Mouse (Mus musculus) neural tube, embryonic 15.5 days (tissue): ENCODE measurements around the gene Bcas1. TPM values are rescaled to one million over a fixed set of nuclear protein-coding genes. Genes with fewer than 3 reads are reported as not detected.
A peak's percentile ranks its signal among the peaks of the same experiment; 100 is the strongest.

Experiments used
- ATAC-seq: fragments of 200-750 bp; cut with Nextera tagmentation; 2 replicates; pipeline ENCODE4 v1.8.0; 2017; ENCODE audit warnings: mild to moderate bottlenecking, moderate TSS enrichment, moderate library complexity; ENCODE audit not compliant: low FRiP score
- H3K27ac ChIP-seq: fragments of 300-500 bp; sonication (generic); replicated peaks from 2 replicates; pipeline ENCODE4 v1.5.1; 2015; ENCODE audit warnings: mild to moderate bottlenecking, inconsistent platforms
- H3K27me3 ChIP-seq: fragments of 300-500 bp; sonication (generic); replicated peaks from 2 replicates; pipeline ENCODE4 v1.6.1; 2015; ENCODE audit warnings: inconsistent platforms
- H3K36me3 ChIP-seq: fragments of 300-500 bp; sonication (generic); 2 replicates; pipeline ENCODE4 v1.6.1; 2015; ENCODE audit warnings: inconsistent platforms
- H3K4me1 ChIP-seq: fragments of 300-500 bp; sonication (generic); 2 replicates; pipeline ENCODE4 v1.6.1; 2015; ENCODE audit warnings: inconsistent platforms
- H3K4me2 ChIP-seq: fragments of 300-500 bp; sonication (generic); 2 replicates; pipeline ENCODE4 v1.6.1; 2015; ENCODE audit warnings: inconsistent platforms, mild to moderate bottlenecking, moderate library complexity
- H3K4me3 ChIP-seq: fragments of 300-500 bp; sonication (generic); replicated peaks from 2 replicates; pipeline ENCODE4 v1.5.1; 2015; ENCODE audit warnings: mild to moderate bottlenecking, inconsistent platforms
- H3K9ac ChIP-seq: fragments of 300-500 bp; sonication (generic); replicated peaks from 2 replicates; pipeline ENCODE4 v1.6.1; 2015; ENCODE audit warnings: mild to moderate bottlenecking, inconsistent platforms
- H3K9me3 ChIP-seq: fragments of 300-500 bp; sonication (generic); replicated peaks from 2 replicates; pipeline ENCODE4 v1.6.1; 2016; ENCODE audit warnings: inconsistent platforms
- WGBS: fragments of 180-500 bp; shearing (Covaris S2); methylation state at CpG from one replicate; pipeline ENCODE4 v1.1.7; 2015; ENCODE audit warnings: mixed read lengths; 5-methylcytosine and 5-hydroxymethylcytosine counted together
- polyA plus RNA-seq: library from polyadenylated mRNA; unstranded; fragments of >200 nt; fragmentation: Nextera tagmentation; extraction: Ambion mirVana; gene quantifications from 2 replicates; pipeline ENCODE4 v1.2.1, GENCODE M21; 2015

The Bcas1 gene
- polyA plus RNA-seq, 1 experiment from 2014 or later, result 10.6 TPM

- Histone ChIP-seq H3K27me3 (no peaks in the 10 kb centered on the region), H3K4me2 (no peak overlapping the region), H3K27ac (no peak overlapping the region), H3K4me3 (no peak overlapping the region), H3K36me3 (no peaks in the 10 kb centered on the region), H3K9me3 (no peaks in the 10 kb centered on the region), H3K9ac (no peak overlapping the region), H3K4me1 (no peaks in the 10 kb centered on the region)
- no peak for ATAC-seq
- 100% methylated on average over 1 of the region's 1 CpGs for WGBS
Measured at GRCm38 (mm10) chr2:170385556-170385955, 42.1 kb downstream of the Bcas1 start.

GRCm38 (mm10) chr2:170384770-170385169 is 42.9 kb downstream of the Bcas1 start:
- no peak for ATAC-seq
- no peak overlapping the region for H3K4me3 ChIP-seq
- H3K36me3 ChIP-seq, result no peaks in the 10 kb centered on the region
- no peak overlapping the region for H3K27ac ChIP-seq
- WGBS, result 95% methylated on average over 1 of the region's 1 CpGs
- no peaks in the 10 kb centered on the region for H3K27me3 ChIP-seq
- H3K9ac ChIP-seq, result no peak overlapping the region
- H3K9me3 ChIP-seq, result no peaks in the 10 kb centered on the region
- H3K4me1 ChIP-seq, result no peaks in the 10 kb centered on the region
- no peak overlapping the region for H3K4me2 ChIP-seq

- H3K4me2 ChIP-seq, result no peak overlapping the region
- H3K9ac ChIP-seq, result no peak overlapping the region
- H3K4me1 ChIP-seq, result no peaks in the 10 kb centered on the region
- H3K9me3 ChIP-seq, result no peaks in the 10 kb centered on the region
- no peak overlapping the region for H3K4me3 ChIP-seq
- ATAC-seq, result no peak
- no peaks in the 10 kb centered on the region for H3K27me3 ChIP-seq
- H3K27ac ChIP-seq, result no peak overlapping the region
- no peaks in the 10 kb centered on the region for H3K36me3 ChIP-seq
- 92% methylated on average over 10 of the region's 10 CpGs for WGBS
Measured at GRCm38 (mm10) chr2:170373391-170373790, 54.3 kb downstream of the Bcas1 start.

- Histone ChIP-seq H3K9ac (no peak overlapping the region), H3K27ac (no peak overlapping the region), H3K27me3 (no peaks in the 10 kb centered on the region), H3K36me3 (no peaks in the 10 kb centered on the region), H3K4me3 (no peak overlapping the region), H3K4me1 (no peaks in the 10 kb centered on the region), H3K4me2 (no peak overlapping the region), H3K9me3 (no peaks in the 10 kb centered on the region)
- WGBS, result 95% methylated on average over 2 of the region's 2 CpGs
- no peak for ATAC-seq
Measured at GRCm38 (mm10) chr2:170365676-170366075, 62.0 kb downstream of the Bcas1 start.

GRCm38 (mm10) chr2:170365271-170365670 is 62.4 kb downstream of the Bcas1 start:
- H3K4me2 ChIP-seq, result no peak overlapping the region
- no peak overlapping the region for H3K27ac ChIP-seq
- H3K27me3 ChIP-seq, result no peaks in the 10 kb centered on the region
- H3K36me3 ChIP-seq, result no peaks in the 10 kb centered on the region
- H3K9me3 ChIP-seq, result no peaks in the 10 kb centered on the region
- H3K4me3 ChIP-seq, result no peak overlapping the region
- WGBS, result 84% methylated on average over 3 of the region's 3 CpGs
- no peak for ATAC-seq
- no peak overlapping the region for H3K9ac ChIP-seq
- no peaks in the 10 kb centered on the region for H3K4me1 ChIP-seq

- peak overlapping the region; percentile 16; the same call in 1 of the 2 replicates for H3K4me2 ChIP-seq
- no peak for ATAC-seq
- H3K27me3 ChIP-seq, result no peaks in the 10 kb centered on the region
- H3K9me3 ChIP-seq, result no peaks in the 10 kb centered on the region
- H3K4me1 ChIP-seq, result peaks cover 3% of the 10 kb centered on the region; the same call in 1 of the 2 replicates
- H3K9ac ChIP-seq, result no peak overlapping the region
- no peaks in the 10 kb centered on the region for H3K36me3 ChIP-seq
- H3K4me3 ChIP-seq, result no peak overlapping the region
- 63% methylated on average over 16 of the region's 16 CpGs for WGBS
- H3K27ac ChIP-seq, result no peak overlapping the region
Measured at GRCm38 (mm10) chr2:170356667-170357374, 70.8 kb downstream of the Bcas1 start.

GRCm38 (mm10) chr2:170354963-170355367 is 72.7 kb downstream of the Bcas1 start:
- H3K4me2 ChIP-seq, result peak overlapping the region; percentile 56
- peak overlapping the region; percentile 30; the same call in 1 of the 2 replicates for H3K9ac ChIP-seq
- no peaks in the 10 kb centered on the region for H3K36me3 ChIP-seq
- 14% methylated on average over 10 of the region's 10 CpGs for WGBS
- peaks cover 3% of the 10 kb centered on the region; the same call in 1 of the 2 replicates for H3K4me1 ChIP-seq
- ATAC-seq, result peak; percentile 53; the same call in 1 of the 2 replicates
- no peaks in the 10 kb centered on the region for H3K27me3 ChIP-seq
- peak overlapping the region; percentile 25; the same call in 1 of the 2 replicates for H3K4me3 ChIP-seq
- H3K9me3 ChIP-seq, result no peaks in the 10 kb centered on the region
- peak overlapping the region; percentile 61; the same call in 1 of the 2 replicates for H3K27ac ChIP-seq

GRCm38 (mm10) chr2:170352273-170352672 is 75.4 kb downstream of the Bcas1 start:
- Histone ChIP-seq H3K4me1 (peaks cover 8% of the 10 kb centered on the region), H3K4me3 (no peak overlapping the region), H3K4me2 (no peak overlapping the region), H3K27ac (no peak overlapping the region), H3K9me3 (no peaks in the 10 kb centered on the region), H3K27me3 (no peaks in the 10 kb centered on the region), H3K9ac (no peak overlapping the region), H3K36me3 (no peaks in the 10 kb centered on the region)
- ATAC-seq, result no peak
- WGBS, result 94% methylated on average over 4 of the region's 4 CpGs

GRCm38 (mm10) chr2:170351847-170352246 is 75.8 kb downstream of the Bcas1 start:
- Histone ChIP-seq H3K4me1 (peaks cover 9% of the 10 kb centered on the region), H3K4me2 (no peak overlapping the region), H3K36me3 (no peaks in the 10 kb centered on the region), H3K27ac (no peak overlapping the region), H3K4me3 (no peak overlapping the region), H3K9me3 (no peaks in the 10 kb centered on the region), H3K27me3 (no peaks in the 10 kb centered on the region), H3K9ac (no peak overlapping the region)
- ATAC-seq, result no peak
- WGBS, result 88% methylated on average over 6 of the region's 6 CpGs

- H3K36me3 ChIP-seq, result no peaks in the 10 kb centered on the region
- H3K27me3 ChIP-seq, result 0 out of 2 replicates have a peak, but pooled peaks cover 3% of the 10 kb centered on the region
- no peak overlapping the region for H3K4me3 ChIP-seq
- no peak for ATAC-seq
- WGBS, result 88% methylated on average over 5 of the region's 5 CpGs
- no peak overlapping the region for H3K9ac ChIP-seq
- no peak overlapping the region for H3K4me2 ChIP-seq
- no peak overlapping the region for H3K27ac ChIP-seq
- no peaks in the 10 kb centered on the region for H3K9me3 ChIP-seq
- H3K4me1 ChIP-seq, result peaks cover 21% of the 10 kb centered on the region
Measured at GRCm38 (mm10) chr2:170349784-170350183, 77.9 kb downstream of the Bcas1 start.

- no peak overlapping the region for H3K27ac ChIP-seq
- 0 out of 2 replicates have a peak, but pooled peaks cover 3% of the 10 kb centered on the region for H3K27me3 ChIP-seq
- no peak overlapping the region for H3K4me2 ChIP-seq
- no peak overlapping the region for H3K4me3 ChIP-seq
- no peaks in the 10 kb centered on the region for H3K9me3 ChIP-seq
- no peaks in the 10 kb centered on the region for H3K36me3 ChIP-seq
- no peak for ATAC-seq
- 87% methylated on average over 19 of the region's 19 CpGs for WGBS
- H3K4me1 ChIP-seq, result peaks cover 27% of the 10 kb centered on the region
- H3K9ac ChIP-seq, result no peak overlapping the region
Measured at GRCm38 (mm10) chr2:170349096-170349495, 78.5 kb downstream of the Bcas1 start.

- 37% methylated on average over 8 of the region's 8 CpGs for WGBS
- Histone ChIP-seq H3K9ac (no peak overlapping the region), H3K4me1 (peaks cover 35% of the 10 kb centered on the region), H3K27me3 (0 out of 2 replicates have a peak, but pooled peaks cover 3% of the 10 kb centered on the region), H3K9me3 (no peaks in the 10 kb centered on the region), H3K4me2 (no peak overlapping the region), H3K4me3 (no peak overlapping the region), H3K36me3 (no peaks in the 10 kb centered on the region), H3K27ac (no peak overlapping the region)
- no peak for ATAC-seq
Measured at GRCm38 (mm10) chr2:170347131-170347765, 80.4 kb downstream of the Bcas1 start.
